Mouse (Mus musculus) kidney, adult 18-20 months (tissue): ENCODE results near the gene Saa2.
A peak's percentile ranks its signal among the peaks of the same experiment; 100 is the strongest.
"Not testable (repeated sequence)": the region's sequence is repeated elsewhere in the genome, so short reads cannot be mapped to it uniquely, and the experiment has no call there.

ENCODE experiments used
- DNase-seq: peaks from one replicate; pipeline ENCODE4 v3.0.0; 2021

Gene Saa2

GRCm38 (mm10) chr7:46751490-46751889 is at the start of gene Saa2:
Gene Saa2, plus strand, starts transcription at chr7:46751790.
- no peak for DNase-seq

GRCm38 (mm10) chr7:46710390-46710844 is 41.2 kb upstream of the Saa2 start, which contains the start of gene Saal1:
Gene Saal1, minus strand, starts transcription at chr7:46710680.
- DNase-seq = peak; percentile 86

GRCm38 (mm10) chr7:46712250-46712649 is 39.3 kb upstream of the Saa2 start:
- DNase-seq = no peak

GRCm38 (mm10) chr7:46714518-46714917 is 37.1 kb upstream of the Saa2 start:
- DNase-seq = peak; percentile 58

GRCm38 (mm10) chr7:46715600-46715999 is 36.0 kb upstream of the Saa2 start, which contains the start of gene Saa3:
Gene Saa3, minus strand, starts transcription at chr7:46715700.
- no peak for DNase-seq

- peak; percentile 22 for DNase-seq
Observed at GRCm38 (mm10) chr7:46716897-46717296, 34.7 kb upstream of the Saa2 start.

GRCm38 (mm10) chr7:46718591-46719270 is 32.9 kb upstream of the Saa2 start:
- no peak for DNase-seq

GRCm38 (mm10) chr7:46719526-46719925 is 32.1 kb upstream of the Saa2 start:
- peak; percentile 9 for DNase-seq

GRCm38 (mm10) chr7:46720460-46720859 is 31.1 kb upstream of the Saa2 start:
- no peak for DNase-seq

- DNase-seq = no peak
Observed at GRCm38 (mm10) chr7:46723354-46723753, 28.2 kb upstream of the Saa2 start.

GRCm38 (mm10) chr7:46723849-46724248 is 27.7 kb upstream of the Saa2 start:
- no peak for DNase-seq

GRCm38 (mm10) chr7:46724396-46724795 is 27.2 kb upstream of the Saa2 start:
- no peak for DNase-seq

GRCm38 (mm10) chr7:46727584-46727983 is 24.0 kb upstream of the Saa2 start:
- DNase-seq = no peak

- no peak for DNase-seq
Observed at GRCm38 (mm10) chr7:46732458-46732857, 19.1 kb upstream of the Saa2 start, which contains the start of gene Saa4. Gene Saa4, minus strand, starts transcription at chr7:46732603.

- DNase-seq = no peak
Observed at GRCm38 (mm10) chr7:46734983-46735382, 16.6 kb upstream of the Saa2 start.

GRCm38 (mm10) chr7:46738561-46739460 is 12.8 kb upstream of the Saa2 start:
- DNase-seq = peak; percentile 12

- DNase-seq = not testable (repeated sequence)
Observed at GRCm38 (mm10) chr7:46740041-46740440, 11.5 kb upstream of the Saa2 start.

- not testable (repeated sequence) for DNase-seq
Observed at GRCm38 (mm10) chr7:46742880-46743279, 8.7 kb upstream of the Saa2 start, which contains the start of gene Saa1. Gene Saa1, minus strand, starts transcription at chr7:46742980.

- no peak for DNase-seq
Observed at GRCm38 (mm10) chr7:46745816-46746215, 5.8 kb upstream of the Saa2 start.

- DNase-seq = no peak
Observed at GRCm38 (mm10) chr7:46746381-46746780, 5.2 kb upstream of the Saa2 start.

GRCm38 (mm10) chr7:46748459-46748858 is 3.1 kb upstream of the Saa2 start:
- no peak for DNase-seq

- DNase-seq = no peak
Observed at GRCm38 (mm10) chr7:46761049-46761795, 9.6 kb downstream of the Saa2 start.

- no peak for DNase-seq
Observed at GRCm38 (mm10) chr7:46762601-46763000, 11.0 kb downstream of the Saa2 start.
